Mouse (Mus musculus) midbrain, postnatal 0 days (tissue): Measurements from ENCODE around the gene Ice2. TPM values are rescaled to one million over a fixed set of nuclear protein-coding genes. Genes with fewer than 3 reads are reported as not detected.

Experiments
- ATAC-seq: fragments of 200-750 bp; cut with Nextera tagmentation; 2 replicates; pipeline ENCODE4 v1.8.0; 2017; ENCODE audit warnings: moderate number of reproducible peaks, mild to moderate bottlenecking, moderate TSS enrichment, moderate library complexity; ENCODE audit not compliant: low FRiP score
- DNase-seq: peaks from one replicate; pipeline ENCODE4 v3.0.0-alpha.2; 2015; ENCODE audit warnings: low spot score
- H3K27ac ChIP-seq: fragments of 300-500 bp; sonication (generic); 2 replicates; pipeline ENCODE4 v1.5.1; 2014; ENCODE audit warnings: low read depth, mild to moderate bottlenecking, low read length, mixed read lengths
- H3K27me3 ChIP-seq: fragments of 300-500 bp; sonication (generic); 2 replicates; pipeline ENCODE4 v1.6.1; 2014; ENCODE audit warnings: low read length, control low read depth, mixed read lengths; ENCODE audit not compliant: insufficient read depth
- H3K36me3 ChIP-seq: fragments of 300-500 bp; sonication (generic); 2 replicates; pipeline ENCODE4 v1.6.1; 2014; ENCODE audit warnings: low read length, control low read depth, mixed read lengths; ENCODE audit not compliant: insufficient read depth
- H3K4me1 ChIP-seq: fragments of 300-500 bp; sonication (generic); 2 replicates; pipeline ENCODE4 v1.6.1; 2014; ENCODE audit warnings: mild to moderate bottlenecking, control low read depth, antibody characterized with exemption, low read length, mixed read lengths; ENCODE audit not compliant: insufficient read depth
- H3K4me2 ChIP-seq: fragments of 300-500 bp; sonication (generic); 2 replicates; pipeline ENCODE4 v1.6.1; 2014; ENCODE audit warnings: low read depth, mild to moderate bottlenecking, low read length, mixed read lengths; ENCODE audit not compliant: poor library complexity, severe bottlenecking
- H3K4me3 ChIP-seq: fragments of 300-500 bp; sonication (generic); 2 replicates; pipeline ENCODE4 v1.5.1; 2014; ENCODE audit warnings: low read depth, mild to moderate bottlenecking, low read length, moderate library complexity
- H3K9ac ChIP-seq: fragments of 300-500 bp; sonication (generic); replicated peaks from 2 replicates; pipeline ENCODE4 v1.6.1; 2014; ENCODE audit warnings: mild to moderate bottlenecking, low read length, moderate library complexity, mixed read lengths; ENCODE audit not compliant: poor library complexity, severe bottlenecking
- H3K9me3 ChIP-seq: fragments of 300-500 bp; sonication (generic); 2 replicates; pipeline ENCODE4 v1.6.1; 2016; ENCODE audit warnings: low read length, control low read depth
- CTCF ChIP-seq: IDR thresholded peaks from 2 replicates; pipeline ENCODE4 v1.5.1; 2016; ENCODE audit warnings: antibody characterized with exemption, mild to moderate bottlenecking
- WGBS: fragments of 180-500 bp; shearing (Covaris S2); extraction: QIAGEN DNeasy Blood & Tissue Kit; methylation state at CpG from one replicate; pipeline ENCODE4 v1.1.7; 2014; 5-methylcytosine and 5-hydroxymethylcytosine counted together
- polyA plus RNA-seq: library from polyadenylated mRNA; unstranded; fragments of >200 nt; fragmentation: Nextera tagmentation; extraction: Ambion mirVana; gene quantifications from 2 replicates; pipeline ENCODE4 v1.2.1, GENCODE M21; 2015
- total RNA-seq: library from RNA; depleted of rRNA; stranded (reverse); fragments of >200 nt; gene quantifications from 2 replicates; pipeline ENCODE4 v1.2.3, GENCODE M21; 2014

Ice2 gene
- total and polyA plus RNA-seq, 2 experiments from 2014 or later = 4.9 to 7.3 TPM

- H3K4me2 ChIP-seq = no peak overlapping the region
- 82% methylated on average over 6 of the region's 6 CpGs for WGBS
- H3K9me3 ChIP-seq = no peaks in the 10 kb centered on the region
- H3K27me3 ChIP-seq = no peaks in the 10 kb centered on the region
- DNase-seq = no peak
- H3K4me3 ChIP-seq = no peak overlapping the region
- no peak overlapping the region for H3K27ac ChIP-seq
- no peak overlapping the region for H3K9ac ChIP-seq
- no peak for ATAC-seq
- H3K4me1 ChIP-seq = no peaks in the 10 kb centered on the region
- TF ChIP-seq CTCF = no peak
- H3K36me3 ChIP-seq = no peaks in the 10 kb centered on the region
Measured at GRCm38 (mm10) chr9:69442471-69443038, 44.8 kb downstream of the Ice2 start.

- no peak for TF ChIP-seq CTCF
- H3K4me3 ChIP-seq = no peak overlapping the region
- ATAC-seq = no peak
- H3K4me1 ChIP-seq = no peaks in the 10 kb centered on the region
- DNase-seq = no peak
- H3K9ac ChIP-seq = no peak overlapping the region
- H3K27ac ChIP-seq = no peak overlapping the region
- no peaks in the 10 kb centered on the region for H3K27me3 ChIP-seq
- no peaks in the 10 kb centered on the region for H3K36me3 ChIP-seq
- H3K4me2 ChIP-seq = no peak overlapping the region
- 66% methylated on average over 3 of the region's 3 CpGs for WGBS
- H3K9me3 ChIP-seq = no peaks in the 10 kb centered on the region
Measured at GRCm38 (mm10) chr9:69443203-69443602, 45.5 kb downstream of the Ice2 start.

- Histone ChIP-seq H3K27me3 (peaks cover 7% of the 10 kb centered on the region), H3K4me2 (no peak overlapping the region), H3K9me3 (no peaks in the 10 kb centered on the region), H3K4me3 (no peak overlapping the region), H3K9ac (no peak overlapping the region), H3K4me1 (peaks cover 5% of the 10 kb centered on the region; the same call in 1 of the 2 replicates), H3K27ac (no peak overlapping the region), H3K36me3 (no peaks in the 10 kb centered on the region)
- 51% methylated on average over 3 of the region's 3 CpGs for WGBS
- ATAC-seq = no peak
- TF ChIP-seq CTCF = no peak
- DNase-seq = no peak
Measured at GRCm38 (mm10) chr9:69448801-69449200, 51.1 kb downstream of the Ice2 start.

- Histone ChIP-seq H3K4me2 (no peak overlapping the region), H3K36me3 (no peaks in the 10 kb centered on the region), H3K4me3 (no peak overlapping the region), H3K4me1 (peaks cover 5% of the 10 kb centered on the region; the same call in 1 of the 2 replicates), H3K27me3 (peaks cover 12% of the 10 kb centered on the region), H3K9ac (no peak overlapping the region), H3K9me3 (no peaks in the 10 kb centered on the region), H3K27ac (no peak overlapping the region)
- DNase-seq (no peak), ATAC-seq (no peak)
- no peak for TF ChIP-seq CTCF
- 81% methylated on average over 9 of the region's 9 CpGs for WGBS
Measured at GRCm38 (mm10) chr9:69450636-69451035, 52.9 kb downstream of the Ice2 start.

GRCm38 (mm10) chr9:69451886-69452810, 54.4 kb downstream of the Ice2 start:
- peaks cover 14% of the 10 kb centered on the region for H3K27me3 ChIP-seq
- H3K9me3 ChIP-seq = no peaks in the 10 kb centered on the region
- TF ChIP-seq CTCF = no peak
- H3K4me2 ChIP-seq = no peak overlapping the region
- no peak overlapping the region for H3K27ac ChIP-seq
- no peaks in the 10 kb centered on the region for H3K36me3 ChIP-seq
- WGBS = 95% methylated on average over 10 of the region's 10 CpGs
- DNase-seq (no peak), ATAC-seq (no peak)
- no peak overlapping the region for H3K9ac ChIP-seq
- H3K4me1 ChIP-seq = peaks cover 5% of the 10 kb centered on the region; the same call in 1 of the 2 replicates
- H3K4me3 ChIP-seq = no peak overlapping the region
